Mouse (Mus musculus): ENCODE results near the gene Rsg1.

The Rsg1 gene

DNA sequence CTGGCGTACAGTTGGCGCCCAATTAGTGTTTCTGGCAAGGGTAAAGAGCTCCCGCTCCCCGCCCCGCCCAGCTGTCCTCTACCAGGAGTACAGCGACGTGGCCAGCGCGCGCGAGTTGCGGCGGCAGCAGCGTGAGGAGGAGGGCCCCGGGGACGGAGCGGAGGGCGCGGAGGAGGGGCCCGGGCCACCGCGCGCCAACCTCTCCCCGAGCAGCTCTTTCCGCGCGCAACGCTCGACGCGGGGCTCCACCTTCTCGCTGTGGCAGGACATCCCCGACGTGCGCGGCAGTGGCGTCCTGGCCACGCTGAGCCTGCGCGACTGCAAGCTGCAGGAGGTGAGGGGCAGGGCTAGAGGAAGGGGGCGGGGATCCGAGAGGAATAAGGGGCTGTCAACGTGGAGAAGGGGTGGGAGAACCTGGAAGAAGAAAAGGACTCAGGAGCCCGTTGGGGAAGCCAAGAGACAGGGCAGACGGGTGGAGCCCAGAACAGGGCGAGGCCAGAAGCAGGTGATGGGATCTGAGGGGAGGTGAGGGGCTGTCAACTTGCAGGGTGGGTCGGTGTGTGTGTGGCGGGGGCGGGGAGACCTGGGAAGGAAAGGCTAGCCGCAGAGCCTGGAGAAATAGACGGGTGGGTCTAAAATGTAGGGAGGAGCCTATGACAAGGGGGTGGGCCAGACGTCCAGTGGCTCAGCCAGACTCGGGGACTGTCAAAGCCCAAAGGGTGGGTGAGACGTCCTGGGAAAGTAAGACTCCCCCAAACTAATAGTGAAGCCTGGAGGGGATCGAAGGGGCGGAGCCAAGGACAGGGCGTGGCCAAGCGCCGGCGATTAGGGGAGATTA, 34.2 kb downstream of the Rsg1 start:
- no peak for DNase-seq (ENCODE audit: low spot score)

DNA sequence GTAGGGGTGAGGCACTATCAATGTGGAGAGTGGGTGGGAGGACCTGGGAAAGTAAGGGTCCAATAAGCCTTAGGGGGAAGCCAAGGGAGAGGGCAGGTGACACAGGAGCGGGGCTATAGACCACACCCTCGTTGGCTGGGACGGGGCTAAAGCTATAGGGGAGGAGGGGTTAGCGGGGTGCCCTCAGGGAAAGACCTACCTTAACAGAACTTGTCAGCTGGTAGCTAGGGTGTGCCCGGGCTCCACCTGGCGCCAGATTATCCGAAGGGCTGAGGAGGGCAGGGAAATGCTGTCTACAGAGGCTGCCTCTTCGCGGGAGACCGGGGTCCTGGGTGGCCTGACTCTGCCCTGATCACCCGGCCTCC, 34.8 kb downstream of the Rsg1 start:
- DNase-seq (ENCODE audit: low spot score), result no peak

DNA sequence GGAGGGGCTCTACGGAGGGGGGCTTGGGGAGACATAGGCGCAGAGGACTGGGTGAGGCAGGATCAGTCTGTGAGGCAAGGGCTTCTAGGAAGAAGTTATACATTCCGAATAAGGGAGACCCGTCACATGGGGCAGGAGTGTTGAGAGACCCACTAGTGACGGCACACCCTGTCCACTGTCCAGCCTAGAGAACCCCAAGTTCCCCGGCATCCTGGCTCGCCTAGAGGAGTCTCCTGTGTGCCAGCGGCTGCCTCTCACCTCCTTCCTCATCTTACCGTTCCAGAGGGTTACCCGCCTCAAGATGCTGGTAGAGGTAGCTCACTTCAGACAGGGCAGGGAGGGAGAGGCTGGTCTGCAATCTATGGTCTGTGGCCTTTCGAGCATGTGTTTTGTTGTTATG, 35.6 kb downstream of the Rsg1 start:
- no peak for DNase-seq (ENCODE audit: low spot score)

DNA sequence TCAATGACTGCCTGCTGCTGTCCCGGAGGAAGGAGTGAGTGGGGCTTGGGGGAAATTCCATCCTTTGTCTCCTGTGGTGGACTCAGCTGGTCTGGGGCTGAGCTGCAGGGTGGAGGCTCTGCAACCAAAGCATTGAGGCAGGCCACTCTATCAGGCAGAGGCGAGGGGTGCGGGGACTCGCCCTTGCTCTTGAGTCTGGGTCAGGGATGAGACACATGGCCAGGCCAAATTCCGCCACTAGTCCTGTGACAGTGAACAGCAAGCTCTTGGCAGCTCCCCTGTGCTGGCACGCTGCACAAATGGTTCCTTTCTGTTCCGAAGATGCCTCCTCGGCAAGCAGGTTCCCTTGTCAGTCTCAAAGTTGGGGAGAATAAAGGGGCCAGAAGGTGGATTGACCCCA, 37.3 kb downstream of the Rsg1 start:
- DNase-seq (ENCODE audit: low spot score), result no peak

DNA sequence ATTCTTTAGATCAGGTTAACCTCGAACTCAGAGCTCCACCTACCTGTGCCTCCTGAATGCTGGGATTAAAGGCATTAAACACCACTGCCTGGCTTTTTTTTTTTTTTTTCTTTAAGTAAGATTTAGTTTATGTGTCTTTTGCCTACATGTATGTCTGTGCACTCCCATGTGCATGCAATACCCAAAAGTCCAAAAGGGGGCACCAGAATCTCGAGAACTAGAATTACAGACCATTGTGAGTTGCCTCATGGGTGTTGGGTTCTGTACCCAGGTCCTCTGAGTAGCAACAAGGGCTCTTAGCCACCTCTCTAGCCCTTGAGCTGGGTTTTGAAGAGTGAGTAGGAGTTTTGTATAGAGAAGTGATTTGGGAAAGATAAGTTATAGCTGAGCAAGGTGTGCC, 38.9 kb downstream of the Rsg1 start:
- DNase-seq (ENCODE audit: low spot score), result no peak

DNA sequence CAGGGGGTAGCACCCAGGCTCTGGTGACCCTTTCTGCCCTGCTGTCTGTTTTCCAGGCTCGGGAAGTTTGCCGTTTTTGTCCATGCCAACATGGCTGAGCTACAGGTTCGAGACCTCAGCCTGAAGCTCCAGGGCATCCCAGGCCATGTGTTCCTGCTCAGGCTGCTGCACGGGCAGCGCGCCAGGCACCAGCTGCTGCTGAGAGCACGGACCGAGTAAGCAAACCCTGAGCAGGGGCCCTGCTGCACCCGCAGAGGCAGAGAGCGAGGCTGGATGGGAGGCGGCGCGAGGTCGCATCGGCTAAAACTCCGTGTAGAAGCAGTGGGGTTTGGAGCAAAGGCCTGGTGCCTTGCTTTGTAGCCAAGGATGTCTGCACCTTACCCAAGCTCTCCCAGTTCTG, 40.5 kb downstream of the Rsg1 start:
- no peak for DNase-seq (ENCODE audit: low spot score)

DNA sequence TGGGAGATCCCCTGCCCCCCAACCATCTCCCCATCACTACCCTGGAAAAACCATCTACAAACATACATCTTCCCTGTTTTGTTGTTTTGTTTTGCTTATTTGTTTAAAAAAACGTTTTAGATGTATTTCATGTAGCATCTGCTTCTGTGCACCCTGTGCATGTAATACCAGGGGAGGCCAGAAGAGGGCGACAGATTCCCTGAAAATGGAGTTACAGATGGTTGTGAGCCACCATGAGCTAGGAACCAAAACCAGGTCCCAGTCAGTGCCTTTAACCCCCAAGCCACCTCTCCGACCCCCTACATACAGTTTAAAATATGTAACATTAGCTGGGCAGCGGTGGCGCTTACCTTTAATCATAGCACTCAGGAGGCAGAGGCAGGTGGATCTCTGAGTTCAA, 43.7 kb downstream of the Rsg1 start:
- no peak for DNase-seq (ENCODE audit: low spot score)

DNA sequence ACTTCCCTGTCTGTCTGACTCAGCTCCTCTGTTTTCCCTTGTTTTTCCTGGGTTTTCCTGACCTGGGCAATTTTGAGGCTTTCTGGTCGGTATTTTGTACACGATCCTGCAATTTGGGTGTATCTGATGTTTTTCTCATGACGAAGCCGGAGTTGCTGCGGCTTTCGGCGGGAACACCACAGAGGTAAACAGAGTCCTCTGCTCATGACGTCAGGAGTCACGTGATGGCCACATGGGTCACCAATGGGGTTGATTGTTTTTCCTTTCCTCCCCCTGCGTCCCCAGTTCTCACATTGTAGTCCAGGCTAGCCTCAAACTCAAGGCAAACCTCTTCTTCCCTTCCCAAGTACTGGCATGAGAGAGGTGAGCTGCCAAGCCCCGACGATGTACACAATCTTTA, 45.7 kb downstream of the Rsg1 start:
- DNase-seq (ENCODE audit: low spot score), result no peak

DNA sequence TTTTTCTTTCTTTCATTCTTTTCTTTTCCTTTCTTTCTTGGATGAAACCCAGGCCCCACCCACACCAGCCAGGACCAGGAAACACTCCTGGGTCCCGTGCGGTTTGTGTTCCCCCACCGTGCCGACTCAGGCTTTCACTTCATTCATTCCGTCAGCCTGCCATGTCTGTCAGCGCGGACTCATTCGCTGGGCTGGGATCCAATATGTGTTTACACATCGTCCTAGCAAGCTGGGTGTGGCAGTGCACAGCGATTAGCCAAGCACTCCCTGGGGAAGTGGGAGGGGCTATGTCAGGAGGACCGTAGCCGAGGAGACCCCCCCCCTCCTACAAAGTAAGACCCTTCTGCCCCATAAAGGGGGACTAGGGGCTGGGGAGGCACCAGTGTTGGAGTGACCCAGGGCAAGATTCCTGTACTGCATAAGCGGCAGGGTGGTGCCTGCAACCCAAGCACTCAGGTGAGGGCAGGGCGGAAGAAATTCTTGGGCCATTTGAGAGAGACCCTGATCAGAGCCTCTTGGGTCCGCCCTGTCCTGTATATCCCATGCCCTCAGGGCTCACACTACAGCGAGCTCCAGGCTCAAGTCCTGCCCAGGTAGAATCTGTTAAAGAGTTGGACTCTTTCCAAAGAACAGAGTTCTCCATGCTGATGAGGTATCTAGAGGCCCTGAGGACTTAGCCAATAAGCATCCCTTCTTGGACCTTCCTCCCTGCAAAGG, 46.4 kb downstream of the Rsg1 start:
- DNase-seq (ENCODE audit: low spot score), result no peak

DNA sequence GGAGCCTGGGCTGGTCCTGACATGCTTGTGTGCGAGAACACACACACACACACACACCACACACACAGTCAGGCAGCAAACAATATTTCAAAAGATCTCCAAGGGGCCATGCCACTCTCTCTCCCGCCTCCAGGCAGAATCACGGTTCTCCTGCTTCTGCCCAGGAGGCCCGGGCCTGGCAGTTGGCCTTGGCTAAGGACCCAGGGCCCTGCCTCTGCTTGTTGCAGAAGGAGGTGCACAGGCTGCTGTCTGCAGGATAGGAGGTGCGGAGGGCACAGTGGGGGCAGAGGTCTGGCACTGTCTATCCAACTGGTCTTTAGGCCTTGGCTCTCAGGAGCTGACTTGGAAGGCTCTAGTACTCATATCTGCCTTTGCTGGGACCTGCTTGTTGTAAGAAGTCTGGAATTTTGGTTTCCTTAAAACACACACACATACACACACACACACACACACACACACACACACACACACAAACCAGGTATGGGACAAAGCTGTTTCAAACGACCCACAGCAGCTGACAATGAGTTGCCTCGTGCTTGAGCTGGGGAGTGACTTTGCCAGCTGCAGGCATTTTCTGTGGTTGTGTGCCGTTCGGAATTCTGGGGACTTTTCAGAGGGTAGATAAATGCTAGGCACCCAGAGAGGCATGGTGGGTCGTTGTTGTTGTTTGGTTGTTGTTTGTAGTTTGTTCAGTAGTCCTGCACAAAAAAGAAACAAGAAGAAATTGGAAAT, 49.3 kb downstream of the Rsg1 start:
- DNase-seq (ENCODE audit: low spot score), result no peak

DNA sequence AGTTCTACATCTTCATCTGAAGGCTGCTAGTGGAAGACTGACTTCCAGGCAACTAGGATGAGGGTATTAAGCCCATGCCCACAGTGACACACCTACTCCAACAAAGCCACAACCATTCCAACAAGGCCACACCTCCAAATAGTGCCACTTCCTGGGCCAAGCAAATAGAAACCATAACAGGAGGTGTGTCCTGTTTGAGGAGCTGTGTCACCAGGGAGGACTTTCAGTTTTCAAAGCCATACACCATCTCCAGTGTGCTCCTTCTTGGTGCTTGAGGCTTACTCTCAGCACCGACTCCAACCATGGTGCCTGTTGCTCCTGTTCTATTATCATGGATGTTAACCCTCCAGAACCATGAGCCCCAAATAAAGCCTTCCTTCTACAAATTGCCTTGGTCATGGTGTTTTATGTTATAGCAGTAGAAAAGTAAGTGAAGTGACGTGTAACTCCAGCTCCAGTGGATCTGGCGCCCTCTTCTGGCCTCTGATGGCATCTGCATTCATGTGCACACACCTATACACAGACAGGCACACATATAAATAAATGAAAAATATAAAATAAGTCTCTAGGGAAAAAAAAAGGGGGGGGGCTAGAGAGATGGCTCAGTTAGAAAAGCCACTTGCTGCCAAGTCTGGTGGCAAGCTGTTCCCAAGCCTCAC, 52.4 kb downstream of the Rsg1 start:
- no peak for DNase-seq (ENCODE audit: low spot score)

DNA sequence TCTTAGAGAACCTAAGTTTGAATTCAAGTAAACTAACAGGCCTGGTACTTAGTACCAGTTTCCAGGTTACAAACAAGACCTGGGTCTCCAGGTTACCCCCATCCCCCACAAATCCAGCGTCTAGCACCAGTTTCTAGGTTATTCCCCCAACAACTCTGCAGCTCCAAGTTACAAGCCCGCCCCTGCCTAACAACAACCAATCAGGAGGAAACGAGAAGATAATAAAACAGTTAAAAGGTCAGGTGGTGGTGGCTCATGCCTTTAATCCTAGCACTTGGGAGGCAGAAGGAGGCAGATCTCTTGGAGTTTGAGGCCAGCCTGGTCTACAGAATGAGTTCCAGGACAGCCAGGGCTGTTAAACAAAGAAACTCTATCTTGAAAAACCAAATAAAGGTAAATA, 53.5 kb downstream of the Rsg1 start:
- DNase-seq (ENCODE audit: low spot score), result no peak

DNA sequence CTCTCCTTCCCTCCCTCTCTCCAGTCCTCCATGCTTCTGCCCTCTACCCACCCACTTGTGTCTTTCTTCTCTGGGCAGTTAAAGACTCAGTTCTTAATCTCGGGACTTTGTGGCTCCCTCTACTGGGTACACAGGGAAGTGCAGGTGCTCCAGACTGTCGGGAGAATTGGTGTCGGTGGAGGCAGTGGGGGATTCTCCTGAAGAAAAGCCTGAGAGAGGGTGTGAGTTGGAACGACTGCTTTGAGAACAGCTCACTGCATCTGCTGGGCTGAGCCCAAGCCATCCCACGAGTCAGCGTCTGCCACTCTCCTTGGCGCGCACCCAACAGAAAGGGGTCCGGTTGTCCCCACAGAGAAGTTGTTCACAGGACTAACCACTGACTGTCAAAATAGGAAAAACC, 54.1 kb downstream of the Rsg1 start:
- peak; percentile 47 for DNase-seq (ENCODE audit: low spot score)

DNA sequence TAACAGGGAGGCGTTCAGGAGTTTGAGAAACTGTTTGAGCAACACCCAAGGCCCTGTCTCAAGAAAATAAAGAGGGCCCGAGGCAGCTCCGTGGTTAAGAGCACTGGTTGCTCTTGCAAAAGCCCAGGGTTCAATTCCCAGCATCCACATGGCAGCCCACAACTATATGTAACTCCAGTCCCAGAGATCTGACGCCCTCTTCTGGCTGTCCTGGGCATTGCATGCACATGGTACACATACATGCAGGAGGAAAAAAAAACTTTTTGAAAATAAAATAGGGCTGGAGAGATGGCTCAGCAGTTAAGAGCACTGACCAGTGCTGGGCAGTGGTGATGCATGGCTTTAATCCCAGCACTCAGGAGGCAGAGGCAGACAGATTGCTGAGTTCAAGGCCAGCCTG, 54.6 kb downstream of the Rsg1 start:
- no peak for DNase-seq (ENCODE audit: low spot score)

DNA sequence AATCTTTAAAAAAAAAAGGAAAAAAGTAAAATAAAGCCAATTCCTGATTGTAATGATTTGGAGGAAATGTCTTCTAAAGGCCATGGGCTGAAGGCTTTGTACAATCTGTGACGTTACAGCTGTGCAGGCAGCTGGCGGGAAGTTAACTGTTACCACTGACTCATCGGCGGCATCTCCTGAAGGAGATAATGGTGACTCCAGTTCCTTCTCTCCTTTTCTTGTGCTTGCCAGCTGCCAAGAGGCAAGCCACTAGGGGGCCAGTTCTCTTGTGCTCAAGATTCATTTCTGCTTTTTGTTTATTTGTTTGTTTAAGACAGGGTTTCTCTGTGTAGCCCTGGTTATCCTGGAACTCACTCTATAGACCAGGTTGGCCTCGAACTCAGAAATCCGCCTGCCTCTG, 55.3 kb downstream of the Rsg1 start:
- DNase-seq (ENCODE audit: low spot score), result no peak

DNA sequence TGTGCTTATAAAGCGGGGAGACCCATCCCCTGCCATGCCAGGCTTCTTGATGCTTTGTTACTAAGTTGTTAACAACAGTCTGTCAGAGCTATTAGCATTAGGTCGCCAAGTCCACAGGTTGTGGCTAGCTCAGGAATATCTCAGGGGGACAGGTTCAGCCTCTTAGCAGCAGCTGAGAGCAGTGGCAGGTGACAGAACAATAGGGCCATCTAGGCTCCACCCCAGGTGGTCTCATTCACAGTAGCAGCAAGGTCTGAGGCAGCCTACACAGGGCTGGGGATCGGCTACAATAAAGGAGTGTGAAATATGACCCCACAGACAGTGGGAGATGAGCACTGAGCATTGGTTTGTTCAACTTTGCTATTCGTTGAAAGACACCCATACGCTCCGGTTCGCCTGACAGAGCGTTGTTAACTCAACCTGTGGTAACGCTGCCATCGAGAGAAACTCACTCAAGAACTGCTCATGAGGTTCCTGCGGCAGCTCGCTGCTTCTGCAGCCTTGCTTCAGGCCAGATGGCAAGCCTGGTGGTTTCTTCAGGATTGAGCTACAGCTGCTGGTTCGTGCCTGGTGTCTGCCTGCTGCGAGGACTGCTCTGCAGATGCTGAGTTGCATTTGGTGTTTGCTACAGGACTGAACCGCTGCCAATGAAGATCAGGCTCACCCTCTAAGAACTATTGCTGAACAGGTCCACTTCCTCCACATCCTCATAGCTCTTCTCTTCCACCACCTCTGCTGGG, 56.6 kb downstream of the Rsg1 start:
- DNase-seq (ENCODE audit: low spot score), result no peak

DNA sequence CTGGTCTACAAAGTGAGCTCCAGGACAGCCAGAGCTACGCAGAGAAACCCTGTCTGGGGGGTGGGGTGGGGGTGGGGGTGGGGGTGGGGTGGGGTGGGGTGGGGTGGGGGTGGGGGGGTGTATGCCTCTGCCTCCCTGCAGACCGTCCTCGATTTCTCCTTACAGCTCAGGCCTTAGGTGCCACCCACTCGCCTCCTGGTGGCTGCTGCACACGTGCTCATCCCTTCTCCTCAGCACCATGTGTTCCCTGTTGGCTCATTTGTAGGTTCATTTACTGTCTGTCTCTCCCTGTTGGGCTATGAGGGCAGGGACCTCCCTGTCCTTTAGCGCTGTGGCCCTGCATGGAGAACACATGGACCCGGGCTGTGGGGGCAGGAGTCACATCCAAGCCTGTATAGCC, 57.5 kb downstream of the Rsg1 start:
- no peak for DNase-seq (ENCODE audit: low spot score)

DNA sequence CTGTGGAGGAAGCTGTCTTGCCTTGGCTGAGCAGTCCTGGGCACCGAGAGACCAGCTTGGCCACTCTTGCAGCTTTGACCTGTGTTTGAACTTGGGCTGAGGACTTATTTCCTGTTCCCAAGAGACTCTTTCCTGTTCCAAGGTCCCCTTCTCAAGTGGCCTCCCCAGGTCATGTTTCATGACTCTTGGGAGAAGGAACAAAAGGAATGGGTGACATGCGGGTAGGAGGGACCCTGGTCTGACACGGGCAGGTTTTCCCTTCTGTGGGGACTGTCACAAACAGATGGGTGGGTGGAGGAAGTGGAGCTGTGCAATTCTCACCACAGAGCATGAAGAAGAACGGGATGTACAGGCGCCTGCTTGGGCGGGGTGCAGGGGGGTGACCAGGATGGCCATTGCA, 58.0 kb downstream of the Rsg1 start:
- no peak for DNase-seq (ENCODE audit: low spot score)

DNA sequence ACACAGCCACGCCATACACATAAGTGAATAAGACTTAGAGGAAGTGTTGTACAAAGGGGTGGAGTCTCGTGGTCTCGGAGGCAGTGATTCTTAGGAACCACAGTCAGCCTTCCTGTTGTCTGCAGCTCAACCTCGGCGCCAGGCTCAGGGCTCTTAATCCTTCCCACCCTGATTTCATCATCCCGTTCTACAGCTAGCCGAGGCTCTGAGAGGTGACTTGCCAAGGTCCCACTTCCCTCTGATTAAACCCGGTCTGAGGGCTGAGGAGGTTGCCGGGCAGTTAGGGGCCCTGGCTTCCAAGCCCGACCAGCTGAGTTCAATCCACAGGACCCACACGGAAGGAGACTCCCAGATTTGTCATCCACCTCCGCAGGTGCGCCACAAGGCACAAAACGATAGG, 59.1 kb downstream of the Rsg1 start:
- no peak for DNase-seq (ENCODE audit: low spot score)

DNA sequence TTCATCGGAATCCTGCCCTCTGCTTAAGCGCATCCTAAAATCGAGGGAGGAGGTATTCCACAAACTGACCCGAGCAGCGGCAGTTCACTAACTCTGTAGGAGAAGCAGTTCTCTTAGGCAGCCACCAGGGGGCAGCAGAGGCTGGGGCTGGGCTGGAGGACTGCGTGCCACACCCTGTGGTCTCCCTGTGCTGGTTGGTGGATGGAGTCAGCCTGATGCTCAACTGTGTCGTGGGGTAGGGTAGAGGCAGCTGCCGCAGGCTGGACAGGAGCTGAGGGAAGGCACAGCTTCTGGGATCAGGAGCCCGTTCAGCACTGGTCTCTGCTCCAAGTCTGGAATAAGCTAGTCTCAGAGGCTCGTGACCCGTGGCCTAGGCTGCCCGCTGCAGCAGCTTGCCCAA, 59.5 kb downstream of the Rsg1 start:
- peak; percentile 40 for DNase-seq (ENCODE audit: low spot score)

DNA sequence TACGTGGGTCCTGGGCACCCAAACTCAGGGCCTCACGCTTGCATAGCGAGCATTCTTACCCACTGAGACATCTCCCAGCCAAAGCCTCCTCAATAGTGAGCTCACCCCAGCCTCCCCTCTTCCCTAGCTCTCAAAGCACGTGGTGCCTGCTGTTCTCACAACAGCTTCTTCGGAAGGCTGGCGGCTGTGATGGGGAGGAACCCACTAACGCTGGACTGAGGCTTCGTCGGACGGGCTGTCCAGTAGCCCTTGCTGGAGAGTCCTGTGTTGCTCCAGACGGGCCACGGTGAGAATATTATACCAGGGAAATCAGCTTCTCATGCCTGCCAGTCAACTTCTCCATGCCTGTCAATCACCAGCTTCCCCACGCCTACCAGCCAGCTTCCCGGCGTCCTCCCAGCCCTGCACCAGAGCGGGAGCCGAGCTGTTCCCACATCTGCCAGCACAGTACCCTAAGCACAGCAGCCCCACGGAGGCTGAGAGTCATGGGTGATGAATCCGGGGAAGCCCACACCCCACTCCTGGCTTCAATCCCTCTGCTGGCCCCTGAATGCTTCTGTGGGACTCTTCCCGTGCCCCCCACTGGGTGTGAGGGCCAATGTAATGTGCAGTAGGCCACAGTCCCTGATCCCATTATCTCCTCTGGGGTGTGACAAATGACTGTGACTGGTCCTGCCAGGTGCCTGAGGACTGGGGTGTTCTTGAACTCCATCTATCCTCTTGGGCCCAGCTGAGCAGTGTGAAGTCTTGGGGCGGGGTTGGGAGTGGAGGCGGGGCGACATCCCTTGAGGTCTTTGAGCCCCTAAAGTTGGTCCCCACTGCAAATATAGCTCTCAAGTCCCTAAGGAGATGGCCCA, 61.0 kb downstream of the Rsg1 start:
- DNase-seq (ENCODE audit: low spot score), result no peak

Data from c-Kit-positive CD71-positive TER-119-positive erythroid progenitor cells, embryonic 14.5 days (primary cell).